Mouse (Mus musculus): ENCODE data around the gene Chac1. TPM values are rescaled to one million over a fixed set of nuclear protein-coding genes. Genes with fewer than 3 reads are reported as not detected.
A peak's percentile ranks its signal among the peaks of the same experiment; 100 is the strongest.

Gene Chac1
- polyA plus RNA-seq, 1 experiment from 2014 or later = 1.8 TPM

DNA sequence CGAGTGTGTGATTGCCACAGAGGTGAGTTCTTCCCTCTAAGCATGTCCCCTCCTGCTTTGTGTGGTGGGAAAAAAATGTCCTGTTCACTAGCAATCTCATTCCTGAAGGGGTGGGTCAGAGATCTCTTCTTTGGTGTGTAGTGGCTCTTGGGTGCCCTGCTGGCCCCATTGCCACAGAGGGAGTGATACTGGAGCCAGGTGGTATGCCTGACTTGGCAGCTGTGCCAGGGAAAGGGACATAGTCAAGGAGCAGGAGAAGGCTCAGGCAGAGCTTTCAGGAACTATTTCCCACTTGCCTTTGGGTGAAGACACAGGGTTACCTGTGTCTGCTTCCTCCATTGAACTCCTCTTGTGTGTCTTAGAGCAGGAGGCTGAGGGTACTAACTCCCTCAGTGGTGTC is 16.9 kb upstream of the Chac1 start:
- ATAC-seq (peak; percentile 16), DNase-seq (ENCODE audit: low spot score) (peak; percentile 46)
- peaks cover 3% of the 10 kb centered on the region; the same call in 1 of the 2 replicates for H3K4me1 ChIP-seq (ENCODE audit: insufficient read depth, low read depth, low read length)
- H3K27ac ChIP-seq (ENCODE audit: low read length) = no peak overlapping the region
- H3K4me2 ChIP-seq (replicated peaks; ENCODE audit: low read depth, low read length) = peak overlapping the region; percentile 17
- no peaks in the 10 kb centered on the region for H3K27me3 ChIP-seq (replicated peaks; ENCODE audit: insufficient read depth, low read length)
- H3K4me3 ChIP-seq (ENCODE audit: low read depth, low read length) = no peak overlapping the region
- WGBS = 0% methylated on average over 1 of the region's 1 CpGs
- no peaks in the 10 kb centered on the region for H3K9me3 ChIP-seq (ENCODE audit: low read length)
- H3K36me3 ChIP-seq (ENCODE audit: insufficient read depth, low read length) = no peaks in the 10 kb centered on the region
- H3K9ac ChIP-seq (replicated peaks; ENCODE audit: low read depth) = no peak overlapping the region
- no peak for TF ChIP-seq CTCF (IDR thresholded peaks at IDR 0.05)

- Histone ChIP-seq H3K36me3 (ENCODE audit: insufficient read depth, low read length) (no peaks in the 10 kb centered on the region), H3K27me3 (replicated peaks; ENCODE audit: insufficient read depth, low read length) (no peaks in the 10 kb centered on the region), H3K27ac (ENCODE audit: low read length) (no peak overlapping the region), H3K4me1 (ENCODE audit: insufficient read depth, low read depth, low read length) (peaks cover under 1% of the 10 kb centered on the region; the same call in 1 of the 2 replicates), H3K9me3 (ENCODE audit: low read length) (no peaks in the 10 kb centered on the region), H3K9ac (replicated peaks; ENCODE audit: low read depth) (no peak overlapping the region), H3K4me3 (ENCODE audit: low read depth, low read length) (no peak overlapping the region), H3K4me2 (replicated peaks; ENCODE audit: low read depth, low read length) (0 out of 2 replicates have a peak overlapping the region, but pooled peaks have one; percentile 17)
- 77% methylated on average over 7 of the region's 7 CpGs for WGBS
- TF ChIP-seq CTCF (IDR thresholded peaks at IDR 0.05) (no peak), EP300 (IDR thresholded peaks at IDR 0.05) (no peak)
- ATAC-seq = no peak
- DNase-seq (ENCODE audit: low spot score) = no peak
Observed at GRCm38 (mm10) chr2:119334964-119335525, 16.0 kb upstream of the Chac1 start.

DNA sequence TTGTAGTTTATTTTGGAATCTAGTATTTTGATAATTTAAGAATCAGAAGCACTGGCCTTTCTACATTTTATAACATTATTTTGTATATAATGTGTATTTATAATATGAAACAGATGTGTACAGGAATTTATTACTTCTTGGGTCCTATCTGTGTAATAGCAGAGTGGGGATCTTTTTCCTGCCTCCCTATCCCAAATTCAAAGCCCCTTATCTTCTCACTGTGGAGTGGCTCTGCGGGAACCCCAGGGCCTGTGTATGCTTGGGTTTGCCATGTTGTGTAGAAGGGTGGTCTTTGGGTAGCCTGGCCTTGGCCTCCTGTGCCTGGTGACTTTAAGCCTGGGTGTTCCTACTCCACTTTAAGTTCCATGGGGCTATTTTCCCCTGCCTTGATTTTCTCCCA is 15.5 kb upstream of the Chac1 start:
- Histone ChIP-seq H3K4me2 (replicated peaks; ENCODE audit: low read depth, low read length) (0 out of 2 replicates have a peak overlapping the region, but pooled peaks have one; percentile 3), H3K9me3 (ENCODE audit: low read length) (no peaks in the 10 kb centered on the region), H3K4me1 (ENCODE audit: insufficient read depth, low read depth, low read length) (no peaks in the 10 kb centered on the region; the same call in 1 of the 2 replicates), H3K36me3 (ENCODE audit: insufficient read depth, low read length) (no peaks in the 10 kb centered on the region), H3K4me3 (ENCODE audit: low read depth, low read length) (no peak overlapping the region), H3K27me3 (replicated peaks; ENCODE audit: insufficient read depth, low read length) (no peaks in the 10 kb centered on the region), H3K27ac (ENCODE audit: low read length) (no peak overlapping the region), H3K9ac (replicated peaks; ENCODE audit: low read depth) (no peak overlapping the region)
- no peak for DNase-seq (ENCODE audit: low spot score)
- WGBS = 78% methylated on average over 1 of the region's 1 CpGs
- no peak for ATAC-seq
- no peak for TF ChIP-seq EP300 (IDR thresholded peaks at IDR 0.05)
- TF ChIP-seq CTCF (IDR thresholded peaks at IDR 0.05) = no peak

DNA sequence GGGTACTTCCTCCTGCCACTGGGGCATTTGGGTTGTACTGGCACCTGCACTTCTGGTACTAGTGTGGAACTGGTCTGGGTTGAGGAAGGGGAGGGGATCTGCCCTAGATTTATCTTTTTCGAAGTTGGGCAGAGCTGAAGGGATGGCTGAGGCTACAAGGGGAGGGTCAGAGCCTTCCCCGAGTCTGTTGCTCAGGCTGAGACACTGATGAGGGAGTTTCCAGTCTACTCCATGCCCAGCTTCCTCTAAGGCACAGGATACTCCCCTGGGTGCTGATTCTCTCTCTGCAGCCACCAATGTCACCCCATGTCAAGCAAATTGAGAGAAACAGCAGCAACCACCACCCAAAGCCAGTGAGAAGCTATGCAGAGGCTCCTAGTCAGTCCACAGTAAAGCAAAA is 15.0 kb upstream of the Chac1 start:
- DNase-seq (ENCODE audit: low spot score) (no peak), ATAC-seq (no peak)
- Histone ChIP-seq H3K9ac (replicated peaks; ENCODE audit: low read depth) (no peak overlapping the region), H3K4me1 (ENCODE audit: insufficient read depth, low read depth, low read length) (no peaks in the 10 kb centered on the region; the same call in 1 of the 2 replicates), H3K4me2 (replicated peaks; ENCODE audit: low read depth, low read length) (0 out of 2 replicates have a peak overlapping the region, but pooled peaks have one; percentile 3), H3K27me3 (replicated peaks; ENCODE audit: insufficient read depth, low read length) (no peaks in the 10 kb centered on the region), H3K36me3 (ENCODE audit: insufficient read depth, low read length) (no peaks in the 10 kb centered on the region), H3K4me3 (ENCODE audit: low read depth, low read length) (no peak overlapping the region), H3K27ac (ENCODE audit: low read length) (peak overlapping the region; percentile 21; the same call in 1 of the 2 replicates), H3K9me3 (ENCODE audit: low read length) (no peaks in the 10 kb centered on the region)
- 57% methylated on average over 2 of the region's 2 CpGs for WGBS
- TF ChIP-seq EP300 (IDR thresholded peaks at IDR 0.05) (no peak), CTCF (IDR thresholded peaks at IDR 0.05) (no peak)

DNA sequence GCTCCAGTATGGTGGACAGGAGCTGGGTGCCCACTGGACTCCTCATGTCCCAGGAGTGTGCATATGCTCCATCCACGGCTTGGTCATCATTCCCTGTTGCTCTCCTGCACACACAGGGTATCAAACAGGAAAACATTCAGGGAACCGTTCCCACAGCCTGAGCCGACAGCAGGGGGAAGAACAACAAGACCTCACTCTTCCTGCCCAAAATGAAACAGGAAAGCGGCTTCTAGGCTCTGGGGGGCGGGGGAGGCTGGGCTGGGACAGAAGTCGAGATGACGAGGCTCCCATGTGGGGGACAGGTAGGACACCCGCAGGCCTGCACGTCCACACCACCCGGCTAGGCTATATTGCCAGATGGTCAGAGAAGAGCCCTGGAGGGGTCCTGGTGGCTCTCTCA is 14.6 kb upstream of the Chac1 start:
- no peaks in the 10 kb centered on the region; the same call in 1 of the 2 replicates for H3K4me1 ChIP-seq (ENCODE audit: insufficient read depth, low read depth, low read length)
- WGBS = 42% methylated on average over 10 of the region's 10 CpGs
- H3K4me2 ChIP-seq (replicated peaks; ENCODE audit: low read depth, low read length) = 0 out of 2 replicates have a peak overlapping the region, but pooled peaks have one; percentile 3
- no peak overlapping the region for H3K9ac ChIP-seq (replicated peaks; ENCODE audit: low read depth)
- ATAC-seq = no peak
- peak overlapping the region; percentile 21; the same call in 1 of the 2 replicates for H3K27ac ChIP-seq (ENCODE audit: low read length)
- no peak overlapping the region for H3K4me3 ChIP-seq (ENCODE audit: low read depth, low read length)
- H3K27me3 ChIP-seq (replicated peaks; ENCODE audit: insufficient read depth, low read length) = no peaks in the 10 kb centered on the region
- no peaks in the 10 kb centered on the region for H3K9me3 ChIP-seq (ENCODE audit: low read length)
- no peaks in the 10 kb centered on the region for H3K36me3 ChIP-seq (ENCODE audit: insufficient read depth, low read length)
- TF ChIP-seq CTCF (IDR thresholded peaks at IDR 0.05) (no peak), EP300 (IDR thresholded peaks at IDR 0.05) (no peak)
- DNase-seq (ENCODE audit: low spot score) = no peak

GRCm38 (mm10) chr2:119337425-119338265 is 13.4 kb upstream of the Chac1 start:
- H3K4me3 ChIP-seq (ENCODE audit: low read depth, low read length) = peak overlapping the region; percentile 43
- DNase-seq (ENCODE audit: low spot score) (peak; percentile 93), ATAC-seq (peak; percentile 94)
- H3K4me2 ChIP-seq (replicated peaks; ENCODE audit: low read depth, low read length) = peak overlapping the region; percentile 67
- 6% methylated on average over 56 of the region's 60 CpGs for WGBS
- no peaks in the 10 kb centered on the region; the same call in 1 of the 2 replicates for H3K4me1 ChIP-seq (ENCODE audit: insufficient read depth, low read depth, low read length)
- H3K36me3 ChIP-seq (ENCODE audit: insufficient read depth, low read length) = no peaks in the 10 kb centered on the region
- peak; percentile 90 for TF ChIP-seq CTCF (IDR thresholded peaks at IDR 0.05)
- TF ChIP-seq EP300 (IDR thresholded peaks at IDR 0.05) = no peak
- peak overlapping the region; percentile 34 for H3K9ac ChIP-seq (replicated peaks; ENCODE audit: low read depth)
- no peaks in the 10 kb centered on the region for H3K9me3 ChIP-seq (ENCODE audit: low read length)
- H3K27ac ChIP-seq (ENCODE audit: low read length) = peak overlapping the region; percentile 66
- H3K27me3 ChIP-seq (replicated peaks; ENCODE audit: insufficient read depth, low read length) = no peaks in the 10 kb centered on the region
